Mouse (Mus musculus) testis, adult 2 months (tissue): ENCODE measurements around the gene Tns3. TPM values are rescaled to one million over a fixed set of nuclear protein-coding genes. Genes with fewer than 3 reads are reported as not detected.

Source experiments
- H3K27ac ChIP-seq: fragments of 200-500 bp; 2 replicates; pipeline ENCODE4 v1.5.1; 2012; ENCODE audit warnings: low read depth, low read length; ENCODE audit not compliant: control insufficient read depth, insufficient read depth
- H3K27me3 ChIP-seq: fragments of 200-500 bp; 2 replicates; pipeline ENCODE4 v1.6.1; 2012; ENCODE audit warnings: mild to moderate bottlenecking, low read length, moderate library complexity; ENCODE audit not compliant: control insufficient read depth, insufficient read depth
- H3K36me3 ChIP-seq: fragments of 200-500 bp; 2 replicates; pipeline ENCODE4 v1.6.1; 2012; ENCODE audit warnings: mild to moderate bottlenecking, low read length; ENCODE audit not compliant: control insufficient read depth, insufficient read depth
- H3K4me1 ChIP-seq: fragments of 200-500 bp; 2 replicates; pipeline ENCODE4 v1.6.1; 2012; ENCODE audit warnings: low read length; ENCODE audit not compliant: control insufficient read depth, insufficient read depth
- H3K4me3 ChIP-seq: fragments of 200-500 bp; 2 replicates; pipeline ENCODE4 v1.5.1; 2012; ENCODE audit warnings: low read depth, mild to moderate bottlenecking, low read length, moderate library complexity, mixed read lengths; ENCODE audit not compliant: control insufficient read depth
- CTCF ChIP-seq: fragments of 200-500 bp; IDR thresholded peaks from 2 replicates; pipeline ENCODE4 v1.5.1; 2012; ENCODE audit warnings: low read depth, mild to moderate bottlenecking, inconsistent platforms, low read length, moderate library complexity; ENCODE audit not compliant: control insufficient read depth, insufficient read depth, insufficient replicate concordance
- POLR2A ChIP-seq: fragments of 200-500 bp; IDR thresholded peaks from 2 replicates; pipeline ENCODE4 v1.6.1; 2012; ENCODE audit warnings: low read depth, mild to moderate bottlenecking, inconsistent platforms, low read length, moderate library complexity; ENCODE audit not compliant: control insufficient read depth
- polyA plus RNA-seq: library from polyadenylated mRNA; depleted of rRNA; stranded (reverse); fragments of >200 nt; gene quantifications from 2 replicates; pipeline ENCODE4 v1.2.3, GENCODE M21; 2012; rRNA removed

Tns3 gene
- 4.8 and 6.6 TPM in 2 replicates for polyA plus RNA-seq

DNA sequence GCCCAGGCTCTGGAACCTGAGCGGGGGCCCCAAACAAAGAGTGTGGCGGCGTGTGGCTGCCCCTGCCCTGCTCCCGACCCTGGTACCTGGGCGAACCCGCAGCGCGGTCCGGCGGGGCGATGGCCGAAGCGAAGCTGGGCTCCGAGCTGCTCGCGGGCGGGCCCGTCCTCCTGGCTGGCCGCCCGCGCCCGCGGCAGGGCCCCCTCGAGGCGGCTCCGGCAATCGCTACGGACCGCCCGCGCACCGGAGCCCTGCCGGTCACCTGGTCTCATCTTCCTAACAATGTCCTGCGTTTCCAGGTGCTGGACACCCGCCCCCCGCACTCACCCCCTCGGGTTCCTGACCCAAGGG lies at the start of gene Tns3:
Tns3 (minus strand) TSS at position 143 of the 351 bp plus-strand sequence.
- no peak; the same call in 1 of the 2 replicates for TF ChIP-seq POLR2A
- no peak for TF ChIP-seq CTCF
- Histone ChIP-seq H3K4me3 (peak within 1 kb of the TSS; percentile 56), H3K27me3 (no peaks in the 10 kb centered on the region; the same call in none of the 2 replicates), H3K36me3 (no peaks in the 10 kb centered on the region), H3K27ac (peak within 1 kb of the TSS; percentile 35; the same call in 1 of the 2 replicates), H3K4me1 (peaks cover 13% of the 10 kb centered on the region)

GRCm38 (mm10) chr11:8706246-8707041 lies 42.1 kb upstream of the Tns3 start:
- H3K36me3 ChIP-seq, result no peaks in the 10 kb centered on the region
- H3K27me3 ChIP-seq, result no peaks in the 10 kb centered on the region
- H3K4me3 ChIP-seq, result no peak overlapping the region
- TF ChIP-seq CTCF, result no peak
- no peak for TF ChIP-seq POLR2A
- H3K4me1 ChIP-seq, result peaks cover 3% of the 10 kb centered on the region
- H3K27ac ChIP-seq, result peak overlapping the region; percentile 74; the same call in 1 of the 2 replicates

GRCm38 (mm10) chr11:8705156-8705555 lies 40.8 kb upstream of the Tns3 start:
- Histone ChIP-seq H3K36me3 (no peaks in the 10 kb centered on the region), H3K4me3 (no peak overlapping the region), H3K4me1 (peaks cover 2% of the 10 kb centered on the region), H3K27ac (no peak overlapping the region), H3K27me3 (no peaks in the 10 kb centered on the region)
- TF ChIP-seq POLR2A (no peak), CTCF (no peak)

- no peaks in the 10 kb centered on the region; the same call in 1 of the 2 replicates for H3K4me1 ChIP-seq
- H3K36me3 ChIP-seq, result no peaks in the 10 kb centered on the region
- TF ChIP-seq POLR2A, result no peak
- TF ChIP-seq CTCF, result no peak
- no peak overlapping the region for H3K27ac ChIP-seq
- H3K4me3 ChIP-seq, result no peak overlapping the region
- H3K27me3 ChIP-seq, result no peaks in the 10 kb centered on the region
These were observed 39.5 kb upstream of the Tns3 start for GRCm38 (mm10) chr11:8703876-8704275.

- no peaks in the 10 kb centered on the region for H3K27me3 ChIP-seq
- no peaks in the 10 kb centered on the region for H3K36me3 ChIP-seq
- H3K4me3 ChIP-seq, result no peak overlapping the region
- TF ChIP-seq CTCF (no peak), POLR2A (no peak)
- no peaks in the 10 kb centered on the region; the same call in 1 of the 2 replicates for H3K4me1 ChIP-seq
- H3K27ac ChIP-seq, result no peak overlapping the region
These were observed 38.2 kb upstream of the Tns3 start for GRCm38 (mm10) chr11:8702532-8702886.

DNA sequence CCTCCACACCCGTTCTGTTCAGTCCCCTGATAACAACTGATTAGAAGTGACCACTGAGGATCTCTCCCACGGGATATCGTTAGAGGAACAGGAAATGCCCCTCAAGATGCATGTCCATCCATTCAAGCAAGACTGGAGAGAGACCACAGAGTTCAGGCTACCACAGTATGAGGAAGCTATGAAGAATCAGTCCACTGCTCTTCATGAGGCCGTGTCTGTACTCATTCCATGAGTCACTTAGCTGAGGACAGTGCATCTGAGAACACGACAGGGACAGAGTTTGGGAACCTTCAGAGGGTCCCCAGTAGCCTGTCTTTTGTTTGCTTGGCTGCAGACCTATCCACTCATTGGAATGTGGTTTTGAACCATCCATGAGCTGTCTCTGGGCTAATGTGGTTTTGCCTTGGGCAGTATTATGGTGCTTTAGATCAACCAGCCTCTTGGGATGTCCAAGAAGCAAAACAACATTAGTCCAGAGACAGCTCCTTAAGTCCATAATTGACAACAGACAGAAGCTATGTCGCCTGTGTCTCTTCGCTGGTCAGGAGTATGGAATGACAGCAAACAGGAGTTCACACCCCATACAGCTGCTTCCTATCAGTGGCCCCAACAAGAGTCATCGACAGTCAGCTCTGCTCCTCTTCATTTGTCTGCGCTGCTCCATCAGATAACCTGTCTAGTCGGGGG lies 37.7 kb upstream of the Tns3 start:
- no peak overlapping the region for H3K27ac ChIP-seq
- TF ChIP-seq CTCF (no peak), POLR2A (no peak)

DNA sequence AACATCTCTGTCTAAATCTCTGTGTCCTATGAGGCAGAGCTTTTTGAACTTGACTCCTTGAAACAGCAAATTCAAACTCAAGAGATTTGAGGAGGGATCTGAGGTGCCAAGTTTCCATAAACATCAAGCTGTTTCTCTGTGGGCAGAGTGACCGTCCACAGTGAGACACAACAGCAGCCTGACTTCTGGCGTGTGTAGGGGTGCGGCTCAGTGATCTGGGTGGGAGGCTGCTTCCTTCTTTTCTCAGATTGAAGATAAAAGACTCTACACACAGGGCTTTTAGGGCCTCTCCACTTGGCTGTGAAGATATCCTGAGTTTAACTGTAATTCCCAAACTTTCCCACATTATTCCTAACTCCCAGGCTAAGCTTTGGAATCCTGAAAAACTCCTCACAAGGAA lies 37.1 kb upstream of the Tns3 start:
- no peaks in the 10 kb centered on the region for H3K36me3 ChIP-seq
- H3K27ac ChIP-seq, result no peak overlapping the region
- no peak overlapping the region for H3K4me3 ChIP-seq
- no peaks in the 10 kb centered on the region; the same call in 1 of the 2 replicates for H3K4me1 ChIP-seq
- no peaks in the 10 kb centered on the region for H3K27me3 ChIP-seq
- TF ChIP-seq CTCF (no peak), POLR2A (no peak)

More for the DNA sequence above, 37.7 kb upstream of the Tns3 start:
- Histone ChIP-seq H3K36me3 (no peaks in the 10 kb centered on the region), H3K27me3 (no peaks in the 10 kb centered on the region), H3K4me1 (no peaks in the 10 kb centered on the region; the same call in 1 of the 2 replicates), H3K4me3 (no peak overlapping the region)
